Mouse (Mus musculus): Measurements from ENCODE around the gene Mfn2. TPM values are rescaled to one million over a fixed set of nuclear protein-coding genes. Genes with fewer than 3 reads are reported as not detected.

The Mfn2 gene
- polyA plus RNA-seq, 1 experiment from 2014 or later = 16.2 TPM

GRCm38 (mm10) chr4:147937486-147937885, 33.0 kb upstream of the Mfn2 start:
- H3K36me3 ChIP-seq (ENCODE audit: control insufficient read depth, insufficient read depth) = no peaks in the 10 kb centered on the region
- no peak overlapping the region for H3K27ac ChIP-seq (ENCODE audit: low read length)
- WGBS (ENCODE audit: insufficient replicate concordance) = 67% methylated on average over 5 of the region's 5 CpGs
- H3K4me3 ChIP-seq (ENCODE audit: low read depth, low read length) = no peak overlapping the region
- no peak overlapping the region for H3K4me2 ChIP-seq (ENCODE audit: low read depth, low read length)
- ATAC-seq (ENCODE audit: low read depth) = no peak
- H3K9me3 ChIP-seq (replicated peaks; ENCODE audit: control insufficient read depth, low read length) = no peaks in the 10 kb centered on the region
- no peak overlapping the region for H3K9ac ChIP-seq (ENCODE audit: low read depth, low read length)
- H3K27me3 ChIP-seq (ENCODE audit: control insufficient read depth, insufficient read depth, low read depth, low read length) = peaks cover 10% of the 10 kb centered on the region
- H3K4me1 ChIP-seq (ENCODE audit: control insufficient read depth, low read depth, low read length) = peaks cover 23% of the 10 kb centered on the region

- WGBS (ENCODE audit: insufficient replicate concordance) = 40% methylated on average over 3 of the region's 3 CpGs
- ATAC-seq (ENCODE audit: low read depth) = no peak
These were observed 32.5 kb upstream of the Mfn2 start for GRCm38 (mm10) chr4:147937021-147937420.

GRCm38 (mm10) chr4:147936331-147936954, 31.9 kb upstream of the Mfn2 start, which contains the start of gene Plod1:
Gene Plod1 (minus strand): TSS chr4:147936767.
- H3K9me3 ChIP-seq (replicated peaks; ENCODE audit: control insufficient read depth, low read length) = no peaks in the 10 kb centered on the region
- H3K4me2 ChIP-seq (ENCODE audit: low read depth, low read length) = peak within 1 kb of the TSS; percentile 80
- peak within 1 kb of the TSS; percentile 65 for H3K4me3 ChIP-seq (ENCODE audit: low read depth, low read length)
- ATAC-seq (ENCODE audit: low read depth) = peak; percentile 47
- WGBS (ENCODE audit: insufficient replicate concordance) = under 1% methylated on average over 51 of the region's 51 CpGs
- peak within 1 kb of the TSS; percentile 71 for H3K9ac ChIP-seq (ENCODE audit: low read depth, low read length)
- H3K27me3 ChIP-seq (ENCODE audit: control insufficient read depth, insufficient read depth, low read depth, low read length) = peaks cover 10% of the 10 kb centered on the region
- no peak within 1 kb of the TSS for H3K27ac ChIP-seq (ENCODE audit: low read length)
- peaks cover 13% of the 10 kb centered on the region for H3K4me1 ChIP-seq (ENCODE audit: control insufficient read depth, low read depth, low read length)
- H3K36me3 ChIP-seq (ENCODE audit: control insufficient read depth, insufficient read depth) = no peaks in the 10 kb centered on the region

More at GRCm38 (mm10) chr4:147937021-147937420, 32.5 kb upstream of the Mfn2 start:
- Histone ChIP-seq H3K9me3 (replicated peaks; ENCODE audit: control insufficient read depth, low read length) (no peaks in the 10 kb centered on the region), H3K4me3 (ENCODE audit: low read depth, low read length) (peak overlapping the region; percentile 65), H3K4me1 (ENCODE audit: control insufficient read depth, low read depth, low read length) (peaks cover 19% of the 10 kb centered on the region), H3K27ac (ENCODE audit: low read length) (no peak overlapping the region), H3K4me2 (ENCODE audit: low read depth, low read length) (peak overlapping the region; percentile 80), H3K9ac (ENCODE audit: low read depth, low read length) (peak overlapping the region; percentile 71; the same call in 1 of the 2 replicates), H3K27me3 (ENCODE audit: control insufficient read depth, insufficient read depth, low read depth, low read length) (peaks cover 10% of the 10 kb centered on the region), H3K36me3 (ENCODE audit: control insufficient read depth, insufficient read depth) (no peaks in the 10 kb centered on the region)

DNA sequence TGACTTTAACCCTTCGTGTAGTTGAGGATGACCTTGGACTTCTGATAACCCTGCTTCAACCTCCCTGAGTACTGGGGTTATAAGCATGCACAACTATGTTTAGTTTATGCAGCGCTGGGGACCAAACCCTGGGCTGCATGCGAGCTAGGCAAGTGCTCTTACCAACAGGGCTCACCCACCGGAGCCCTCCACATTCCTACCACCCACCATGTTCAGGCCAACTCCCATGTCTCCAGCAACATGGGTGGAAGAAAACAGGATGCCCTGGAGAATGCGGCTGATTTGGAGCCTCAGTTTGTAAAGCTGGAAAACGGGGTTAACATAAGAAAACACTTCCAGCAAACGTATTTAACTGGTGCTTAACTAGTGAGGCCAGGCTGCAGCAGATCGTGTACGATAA, 31.4 kb upstream of the Mfn2 start:
- Histone ChIP-seq H3K9ac (ENCODE audit: low read depth, low read length) (peak overlapping the region; percentile 71), H3K4me1 (ENCODE audit: control insufficient read depth, low read depth, low read length) (peaks cover 11% of the 10 kb centered on the region), H3K4me2 (ENCODE audit: low read depth, low read length) (peak overlapping the region; percentile 80), H3K27me3 (ENCODE audit: control insufficient read depth, insufficient read depth, low read depth, low read length) (peaks cover 10% of the 10 kb centered on the region), H3K9me3 (replicated peaks; ENCODE audit: control insufficient read depth, low read length) (no peaks in the 10 kb centered on the region), H3K27ac (ENCODE audit: low read length) (no peak overlapping the region), H3K4me3 (ENCODE audit: low read depth, low read length) (peak overlapping the region; percentile 65), H3K36me3 (ENCODE audit: control insufficient read depth, insufficient read depth) (no peaks in the 10 kb centered on the region)
- 16% methylated on average over 9 of the region's 9 CpGs for WGBS (ENCODE audit: insufficient replicate concordance)
- no peak for ATAC-seq (ENCODE audit: low read depth)

DNA sequence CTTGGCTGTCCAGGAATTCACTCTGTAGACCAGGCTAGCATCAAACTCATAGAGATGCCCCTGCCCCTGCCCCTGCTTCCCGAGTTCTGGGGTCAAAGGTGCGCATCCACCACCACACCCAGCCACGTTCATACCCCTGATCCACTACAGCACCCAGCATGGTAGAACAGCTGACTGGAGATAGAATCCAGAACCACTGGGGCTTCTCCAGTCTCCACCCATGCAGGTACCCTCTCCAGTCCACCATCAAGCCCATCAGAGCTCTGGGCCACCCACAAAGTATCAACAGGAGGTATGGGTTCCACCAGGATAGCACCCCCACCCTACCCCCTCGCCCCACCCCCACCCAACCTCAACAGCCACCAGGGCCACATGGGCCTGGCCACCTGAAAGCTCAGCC, 30.1 kb upstream of the Mfn2 start:
- H3K27ac ChIP-seq (ENCODE audit: low read length) = no peak overlapping the region
- H3K4me1 ChIP-seq (ENCODE audit: control insufficient read depth, low read depth, low read length) = peaks cover 4% of the 10 kb centered on the region
- no peaks in the 10 kb centered on the region for H3K36me3 ChIP-seq (ENCODE audit: control insufficient read depth, insufficient read depth)
- no peak for ATAC-seq (ENCODE audit: low read depth)
- 66% methylated on average over 4 of the region's 4 CpGs for WGBS (ENCODE audit: insufficient replicate concordance)
- H3K9me3 ChIP-seq (replicated peaks; ENCODE audit: control insufficient read depth, low read length) = no peaks in the 10 kb centered on the region
- no peak overlapping the region for H3K4me3 ChIP-seq (ENCODE audit: low read depth, low read length)
- no peak overlapping the region for H3K4me2 ChIP-seq (ENCODE audit: low read depth, low read length)
- H3K9ac ChIP-seq (ENCODE audit: low read depth, low read length) = no peak overlapping the region
- peaks cover 10% of the 10 kb centered on the region for H3K27me3 ChIP-seq (ENCODE audit: control insufficient read depth, insufficient read depth, low read depth, low read length)

DNA sequence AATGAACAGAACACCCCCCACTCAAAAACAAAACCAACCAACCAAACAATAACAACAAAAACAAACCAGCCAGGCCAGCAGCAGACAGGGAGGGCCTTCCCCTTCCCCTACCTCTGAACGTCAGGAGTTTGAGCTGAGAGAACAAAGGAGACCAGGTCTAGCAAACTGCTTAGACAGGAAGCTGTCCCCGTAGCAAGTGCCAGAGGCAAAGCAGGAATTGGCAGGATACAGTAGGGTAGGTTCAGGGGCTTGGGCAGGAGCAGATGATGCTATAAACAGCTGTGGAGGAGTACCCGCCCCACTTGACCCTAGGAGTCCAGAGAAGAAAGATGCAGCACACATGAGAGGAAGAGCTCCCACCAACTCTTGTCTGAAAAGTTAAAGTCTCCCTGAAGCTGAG, 29.6 kb upstream of the Mfn2 start:
- no peak overlapping the region for H3K9ac ChIP-seq (ENCODE audit: low read depth, low read length)
- no peak overlapping the region for H3K27ac ChIP-seq (ENCODE audit: low read length)
- no peak overlapping the region for H3K4me2 ChIP-seq (ENCODE audit: low read depth, low read length)
- H3K36me3 ChIP-seq (ENCODE audit: control insufficient read depth, insufficient read depth) = no peaks in the 10 kb centered on the region
- 45% methylated on average over 3 of the region's 3 CpGs for WGBS (ENCODE audit: insufficient replicate concordance)
- no peak overlapping the region for H3K4me3 ChIP-seq (ENCODE audit: low read depth, low read length)
- H3K27me3 ChIP-seq (ENCODE audit: control insufficient read depth, insufficient read depth, low read depth, low read length) = peaks cover 10% of the 10 kb centered on the region
- no peak for ATAC-seq (ENCODE audit: low read depth)
- peaks cover 4% of the 10 kb centered on the region for H3K4me1 ChIP-seq (ENCODE audit: control insufficient read depth, low read depth, low read length)
- H3K9me3 ChIP-seq (replicated peaks; ENCODE audit: control insufficient read depth, low read length) = no peaks in the 10 kb centered on the region

DNA sequence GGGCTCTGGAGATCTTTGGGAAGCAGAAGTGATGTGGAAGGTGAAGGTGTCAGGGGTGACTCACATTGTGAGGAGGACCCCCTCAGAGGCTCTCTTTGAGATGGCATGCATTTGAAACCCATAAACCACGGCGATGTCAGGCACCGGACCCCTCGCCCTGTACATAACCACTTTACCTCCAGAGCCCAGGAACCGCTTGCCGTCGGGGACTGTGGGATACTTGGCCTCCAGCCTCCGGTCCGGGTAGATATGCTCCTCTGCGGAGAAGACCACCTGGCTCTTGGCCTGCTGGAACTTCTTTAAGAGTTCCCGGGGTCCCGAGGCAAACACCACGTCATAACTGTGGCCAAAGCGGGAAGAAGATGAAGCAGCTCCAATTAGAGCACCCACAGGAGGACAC, 26.4 kb upstream of the Mfn2 start:
- H3K27me3 ChIP-seq (ENCODE audit: control insufficient read depth, insufficient read depth, low read depth, low read length) = peaks cover 7% of the 10 kb centered on the region
- no peak overlapping the region for H3K4me2 ChIP-seq (ENCODE audit: low read depth, low read length)
- WGBS (ENCODE audit: insufficient replicate concordance) = 78% methylated on average over 14 of the region's 14 CpGs
- no peak overlapping the region for H3K27ac ChIP-seq (ENCODE audit: low read length)
- H3K9ac ChIP-seq (ENCODE audit: low read depth, low read length) = no peak overlapping the region
- H3K9me3 ChIP-seq (replicated peaks; ENCODE audit: control insufficient read depth, low read length) = no peaks in the 10 kb centered on the region
- no peaks in the 10 kb centered on the region for H3K36me3 ChIP-seq (ENCODE audit: control insufficient read depth, insufficient read depth)
- no peak for ATAC-seq (ENCODE audit: low read depth)
- H3K4me3 ChIP-seq (ENCODE audit: low read depth, low read length) = no peak overlapping the region
- peaks cover 2% of the 10 kb centered on the region for H3K4me1 ChIP-seq (ENCODE audit: control insufficient read depth, low read depth, low read length)

DNA sequence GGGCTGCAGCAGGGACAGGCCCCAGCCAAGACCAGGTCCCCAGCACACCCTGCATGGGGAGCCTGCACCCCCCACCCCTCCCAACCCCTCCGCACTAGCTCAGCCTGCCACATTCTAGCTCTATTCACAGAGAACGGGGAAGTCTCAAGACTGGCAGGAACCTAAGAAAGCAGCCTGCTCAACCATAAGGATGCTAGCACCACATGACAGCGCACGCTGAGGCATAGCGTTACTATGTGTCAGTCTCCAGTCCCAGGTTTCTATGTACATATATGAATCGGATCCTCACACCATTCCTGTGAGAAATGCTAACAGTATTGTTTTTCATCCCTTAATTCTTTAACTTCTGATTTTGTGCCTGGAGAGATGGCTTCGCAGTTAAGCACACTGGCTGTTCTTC, 24.0 kb upstream of the Mfn2 start:
- Histone ChIP-seq H3K9ac (ENCODE audit: low read depth, low read length) (no peak overlapping the region), H3K27ac (ENCODE audit: low read length) (no peak overlapping the region), H3K36me3 (ENCODE audit: control insufficient read depth, insufficient read depth) (no peaks in the 10 kb centered on the region), H3K4me3 (ENCODE audit: low read depth, low read length) (no peak overlapping the region), H3K4me2 (ENCODE audit: low read depth, low read length) (no peak overlapping the region), H3K27me3 (ENCODE audit: control insufficient read depth, insufficient read depth, low read depth, low read length) (no peaks in the 10 kb centered on the region), H3K4me1 (ENCODE audit: control insufficient read depth, low read depth, low read length) (no peaks in the 10 kb centered on the region; the same call in 1 of the 2 replicates), H3K9me3 (replicated peaks; ENCODE audit: control insufficient read depth, low read length) (no peaks in the 10 kb centered on the region)
- ATAC-seq (ENCODE audit: low read depth) = no peak
- 66% methylated on average over 7 of the region's 7 CpGs for WGBS (ENCODE audit: insufficient replicate concordance)

GRCm38 (mm10) chr4:147928136-147928535, 23.6 kb upstream of the Mfn2 start:
- no peak overlapping the region for H3K9ac ChIP-seq (ENCODE audit: low read depth, low read length)
- H3K4me1 ChIP-seq (ENCODE audit: control insufficient read depth, low read depth, low read length) = no peaks in the 10 kb centered on the region; the same call in 1 of the 2 replicates
- no peaks in the 10 kb centered on the region for H3K36me3 ChIP-seq (ENCODE audit: control insufficient read depth, insufficient read depth)
- H3K4me2 ChIP-seq (ENCODE audit: low read depth, low read length) = no peak overlapping the region
- 12% methylated on average over 9 of the region's 9 CpGs for WGBS (ENCODE audit: insufficient replicate concordance)
- H3K27me3 ChIP-seq (ENCODE audit: control insufficient read depth, insufficient read depth, low read depth, low read length) = no peaks in the 10 kb centered on the region
- H3K4me3 ChIP-seq (ENCODE audit: low read depth, low read length) = no peak overlapping the region
- no peaks in the 10 kb centered on the region for H3K9me3 ChIP-seq (replicated peaks; ENCODE audit: control insufficient read depth, low read length)
- no peak for ATAC-seq (ENCODE audit: low read depth)
- no peak overlapping the region for H3K27ac ChIP-seq (ENCODE audit: low read length)

All from liver, embryonic 16.5 days (tissue).